Comparison of ENCODE assay signal across 1 mouse cellular context in genomic region chr7:24850899-24851303, GRCm38 (mm10).
A peak's percentile ranks its signal among the peaks of the same experiment; 100 is the strongest.
TF ChIP-seq lines count a peak whose summit lies in the region.

No protein-coding gene starts in this region.

TF ChIP-seq in MEL, 35 proteins besides CTCF, POLR2A, EP300 and RAD21:
- no peak for TF ChIP-seq SMC3 (IDR thresholded peaks at IDR 0.05; ENCODE audit: low read depth, low read length)
- peak; percentile 88 for TF ChIP-seq BHLHE40 (IDR thresholded peaks at IDR 0.05; ENCODE audit: borderline replicate concordance, low read depth, low read length)
- peak; percentile 82 for TF ChIP-seq ELF1 (IDR thresholded peaks at IDR 0.05; ENCODE audit: low read depth, low read length)
- TF ChIP-seq GATA1 (IDR thresholded peaks at IDR 0.05; ENCODE audit: low read depth, low read length): peak; percentile 65
- TF ChIP-seq MAFK (IDR thresholded peaks at IDR 0.05; ENCODE audit: borderline replicate concordance, low read depth, low read length): no peak; the same call in 1 of the 2 replicates
- TF ChIP-seq ZKSCAN1 (IDR thresholded peaks at IDR 0.05; ENCODE audit: low read depth, low read length): no peak
- peak; percentile 55 for TF ChIP-seq HCFC1 (IDR thresholded peaks at IDR 0.05; ENCODE audit: low read depth, low read length)
- TF ChIP-seq NELFE (IDR thresholded peaks at IDR 0.05; ENCODE audit: low read depth, low read length): no peak
- no peak for TF ChIP-seq E2F4 (IDR thresholded peaks at IDR 0.05; ENCODE audit: borderline replicate concordance, low read depth, low read length)
- no peak for TF ChIP-seq POLR2AphosphoS5 (IDR thresholded peaks at IDR 0.05; ENCODE audit: borderline replicate concordance, low read depth, low read length)
- no peak for TF ChIP-seq NRF1 (IDR thresholded peaks at IDR 0.05; ENCODE audit: insufficient read depth, low read depth, low read length, poor library complexity, severe bottlenecking)
- no peak for TF ChIP-seq MEF2A (IDR thresholded peaks at IDR 0.05; ENCODE audit: extremely low read depth, insufficient replicate concordance, low read depth, low read length, poor library complexity, severe bottlenecking)
- no peak for TF ChIP-seq KAT2A (conservative IDR thresholded peaks at IDR 0.05; ENCODE audit: low read depth, low read length)
- no peak for TF ChIP-seq ZMIZ1 (IDR thresholded peaks at IDR 0.05; ENCODE audit: low read depth, low read length)
- peak; percentile 79 for TF ChIP-seq MAZ (IDR thresholded peaks at IDR 0.05; ENCODE audit: low read depth, low read length)
- TF ChIP-seq ETS1 (IDR thresholded peaks at IDR 0.05; ENCODE audit: low read depth, low read length): peak; percentile 90
- no peak for TF ChIP-seq POLR2AphosphoS2 (IDR thresholded peaks at IDR 0.05; ENCODE audit: low read length)
- TF ChIP-seq USF1 (IDR thresholded peaks at IDR 0.05; ENCODE audit: low read depth, low read length): peak; percentile 81
- no peak for TF ChIP-seq UBTF (IDR thresholded peaks at IDR 0.05; ENCODE audit: borderline replicate concordance, insufficient read depth, low read depth, low read length)
- no peak for TF ChIP-seq USF2 (IDR thresholded peaks at IDR 0.05; ENCODE audit: borderline replicate concordance in 1 of 2, insufficient read depth in 1 of 2, low read depth in 1 of 2, low read length in 2 of 2)
- no peak for TF ChIP-seq JUND (IDR thresholded peaks at IDR 0.05; ENCODE audit: low read depth, low read length)
- peak; percentile 84 for TF ChIP-seq SIN3A (IDR thresholded peaks at IDR 0.05; ENCODE audit: low read length)
- TF ChIP-seq MAX (IDR thresholded peaks at IDR 0.05; ENCODE audit: low read length): peak; percentile 52; the same call in 1 of the 2 replicates
- TF ChIP-seq CHD2 (IDR thresholded peaks at IDR 0.05; ENCODE audit: low read length): no peak; the same call in 1 of the 2 replicates
- peak; percentile 70 for TF ChIP-seq TCF12 (IDR thresholded peaks at IDR 0.05; ENCODE audit: low read depth, low read length)
- TF ChIP-seq TAL1 (IDR thresholded peaks at IDR 0.05; ENCODE audit: low read length): no peak
- TF ChIP-seq MXI1 (IDR thresholded peaks at IDR 0.05; ENCODE audit: low read depth, low read length): peak; percentile 90
- TF ChIP-seq GABPA (IDR thresholded peaks at IDR 0.05; ENCODE audit: low read depth, low read length): peak; percentile 94
- TF ChIP-seq CHD1 (IDR thresholded peaks at IDR 0.05; ENCODE audit: low read depth, low read length): 0 out of 2 replicates have a peak, but pooled peaks have one; percentile 32
- TF ChIP-seq ZNF384 (IDR thresholded peaks at IDR 0.05; ENCODE audit: low read depth, low read length): peak; percentile 87
- no peak for TF ChIP-seq ZC3H11A (IDR thresholded peaks at IDR 0.05; ENCODE audit: low read depth, low read length)
- no peak for TF ChIP-seq MYB (IDR thresholded peaks at IDR 0.05; ENCODE audit: low read depth, low read length)
- TF ChIP-seq MYC (IDR thresholded peaks at IDR 0.05; ENCODE audit: low read depth, low read length): peak; percentile 92
- TF ChIP-seq RCOR1 (IDR thresholded peaks at IDR 0.05; ENCODE audit: low read depth, low read length): peak; percentile 75
- no peak for TF ChIP-seq TBP (IDR thresholded peaks at IDR 0.05; ENCODE audit: low read depth, low read length)
